Mouse (Mus musculus) CH12.LX (cell line): ENCODE data around the gene Slc25a18.

Source experiments
- CTCF ChIP-seq, 2 experiments: IDR thresholded peaks in 1 of 2; conservative IDR thresholded peaks in 1 of 2; 2 replicates each; pipeline ENCODE4 v1.5.1; 2011 to 2012; ENCODE audit warnings: low read depth in 2 of 2, low read length in 2 of 2, improper control_type of control experiment in 1 of 2, inconsistent platforms in 1 of 2, mild to moderate bottlenecking in 1 of 2, moderate library complexity in 1 of 2
- ETS1 ChIP-seq: conservative IDR thresholded peaks from 2 replicates; pipeline ENCODE4 v1.6.1; 2012; ENCODE audit warnings: low read depth, mild to moderate bottlenecking, inconsistent platforms, low read length, improper control_type of control experiment, moderate library complexity
- GABPA ChIP-seq: IDR thresholded peaks from 2 replicates; pipeline ENCODE4 v1.6.1; 2012; ENCODE audit warnings: low read depth, low read length, improper control_type of control experiment, inconsistent platforms; ENCODE audit not compliant: insufficient replicate concordance
- POLR2A ChIP-seq: IDR thresholded peaks from 2 replicates; pipeline ENCODE4 v1.6.1; 2011; ENCODE audit warnings: low read depth, mild to moderate bottlenecking, improper control_type of control experiment, low read length
- ZC3H11A ChIP-seq: IDR thresholded peaks from 2 replicates; pipeline ENCODE4 v1.6.1; 2012; ENCODE audit warnings: low read depth, mild to moderate bottlenecking, inconsistent platforms, low read length, improper control_type of control experiment
- ZNF384 ChIP-seq: IDR thresholded peaks from 2 replicates; pipeline ENCODE4 v1.6.1; 2012; ENCODE audit warnings: low read depth, low read length, improper control_type of control experiment, inconsistent platforms

GRCm38 (mm10) chr6:120821715-120822114, 48.3 kb downstream of the Slc25a18 start:
- no peak for TF ChIP-seq POLR2A
- no peak for TF ChIP-seq ZC3H11A
- no peak for TF ChIP-seq CTCF (conservative IDR thresholded peaks at IDR 0.05 in 1 of 2, IDR thresholded peaks at IDR 0.05 in 1 of 2; ENCODE audit: low read depth in 2 of 2, low read length in 2 of 2)
- no peak for TF ChIP-seq ETS1
- no peak for TF ChIP-seq GABPA
- TF ChIP-seq ZNF384 = no peak
